Mouse (Mus musculus) G1E-ER4 (cell line): ENCODE measurements around the gene Psmc2. TPM values are rescaled to one million over a fixed set of nuclear protein-coding genes. Genes with fewer than 3 reads are reported as not detected.

Experiments
- GATA1 ChIP-seq: IDR thresholded peaks from one replicate; pipeline ENCODE4 v1.8.0; 2012; ENCODE audit warnings: low read length, inconsistent platforms
- polyA plus RNA-seq: library from polyadenylated mRNA; stranded (reverse); fragments of >175 nt; gene quantifications from 2 replicates; pipeline ENCODE4 v1.2.3, GENCODE M21; 2012

Psmc2 gene
- polyA plus RNA-seq, 1 experiment, result 7.1 TPM

GRCm38 (mm10) chr5:21787186-21788105 is 2.4 kb downstream of the Psmc2 start:
- TF ChIP-seq GATA1, result no peak

- no peak for TF ChIP-seq GATA1
These were observed 4.0 kb downstream of the Psmc2 start for GRCm38 (mm10) chr5:21789061-21789460.

GRCm38 (mm10) chr5:21792166-21792565 is 7.1 kb downstream of the Psmc2 start:
- TF ChIP-seq GATA1, result no peak

- TF ChIP-seq GATA1, result no peak
These were observed 17.8 kb downstream of the Psmc2 start for GRCm38 (mm10) chr5:21802907-21803306.

GRCm38 (mm10) chr5:21803691-21804188 is 18.7 kb downstream of the Psmc2 start:
- TF ChIP-seq GATA1, result no peak

- no peak for TF ChIP-seq GATA1
These were observed 19.8 kb downstream of the Psmc2 start for GRCm38 (mm10) chr5:21804837-21805236.

GRCm38 (mm10) chr5:21810924-21811323 is 25.8 kb downstream of the Psmc2 start:
- no peak for TF ChIP-seq GATA1

GRCm38 (mm10) chr5:21813994-21814393 is 28.9 kb downstream of the Psmc2 start:
- TF ChIP-seq GATA1, result no peak

GRCm38 (mm10) chr5:21826370-21826769 is 41.3 kb downstream of the Psmc2 start:
- TF ChIP-seq GATA1, result no peak

- no peak for TF ChIP-seq GATA1
These were observed 42.6 kb downstream of the Psmc2 start for GRCm38 (mm10) chr5:21827643-21828042.

GRCm38 (mm10) chr5:21828855-21829254 is 43.8 kb downstream of the Psmc2 start:
- no peak for TF ChIP-seq GATA1

- TF ChIP-seq GATA1, result no peak
These were observed 46.7 kb downstream of the Psmc2 start for GRCm38 (mm10) chr5:21831761-21832160.

- TF ChIP-seq GATA1, result no peak
These were observed 59.6 kb downstream of the Psmc2 start for GRCm38 (mm10) chr5:21844676-21845075.

- no peak for TF ChIP-seq GATA1
These were observed 61.7 kb downstream of the Psmc2 start for GRCm38 (mm10) chr5:21846616-21847290.

- TF ChIP-seq GATA1, result no peak
These were observed 62.4 kb downstream of the Psmc2 start for GRCm38 (mm10) chr5:21847438-21847837.

GRCm38 (mm10) chr5:21851679-21852340 is 66.7 kb downstream of the Psmc2 start:
- no peak for TF ChIP-seq GATA1

Other genes with a start within 250 kb of the Psmc2 start
- not detected in 2 replicates for gene Lrrc17, start 241.7 kb upstream of the Psmc2 start, polyA plus RNA-seq
- not detected in 2 replicates for gene Fbxl13, start 139.6 kb upstream of the Psmc2 start, polyA plus RNA-seq
- 35.6 and 40.6 TPM in 2 replicates for gene Armc10, start 139.5 kb upstream of the Psmc2 start, polyA plus RNA-seq
- gene Napepld, start 83.9 kb upstream of the Psmc2 start, polyA plus RNA-seq, result 1.6 and 1.7 TPM in 2 replicates
- gene Pmpcb, start 48.1 kb upstream of the Psmc2 start, polyA plus RNA-seq, result 44.5 and 58.8 TPM in 2 replicates
- 73.9 and 107 TPM in 2 replicates for gene Dnajc2, start within 50 bp of the Psmc2 start, polyA plus RNA-seq
- not detected in 2 replicates for gene Slc26a5, start 80.3 kb downstream of the Psmc2 start, polyA plus RNA-seq